Mouse (Mus musculus) layer of hippocampus, postnatal 25 days (tissue): ENCODE results near the gene Cacna1d. TPM values are rescaled to one million over a fixed set of nuclear protein-coding genes. Genes with fewer than 3 reads are reported as not detected.

Experiments used
- DNase-seq, 2 experiments: peaks; one replicate each; pipeline ENCODE4 v3.0.0; 2022; ENCODE audit warnings: mixed read lengths in 2 of 2, low spot score in 1 of 2; ENCODE audit errors: extremely low spot score in 1 of 2
- total RNA-seq, 2 experiments: library from RNA; stranded (reverse); gene quantifications; 2 replicates each; pipeline ENCODE4 v1.2.3; 2021

The Cacna1d gene
- total RNA-seq, 2 experiments from 2014 or later = 35.9 to 53.8 TPM

- no peak for DNase-seq
Observed at GRCm38 (mm10) chr14:30343740-30344139, 147.5 kb downstream of the Cacna1d start.

- no peak for DNase-seq
Observed at GRCm38 (mm10) chr14:30341825-30342590, 149.2 kb downstream of the Cacna1d start.

GRCm38 (mm10) chr14:30340140-30340539 lies 151.1 kb downstream of the Cacna1d start:
- DNase-seq = no peak

- DNase-seq = no peak
Observed at GRCm38 (mm10) chr14:30331856-30332255, 159.4 kb downstream of the Cacna1d start.

- no peak for DNase-seq
Observed at GRCm38 (mm10) chr14:30330416-30331181, 160.7 kb downstream of the Cacna1d start.

GRCm38 (mm10) chr14:30329109-30329508 lies 162.1 kb downstream of the Cacna1d start:
- DNase-seq = no peak

GRCm38 (mm10) chr14:30327452-30327851 lies 163.8 kb downstream of the Cacna1d start:
- DNase-seq = no peak

GRCm38 (mm10) chr14:30327051-30327450 lies 164.2 kb downstream of the Cacna1d start:
- DNase-seq = no peak

- DNase-seq = no peak
Observed at GRCm38 (mm10) chr14:30326226-30326625, 165.0 kb downstream of the Cacna1d start.

- DNase-seq = no peak
Observed at GRCm38 (mm10) chr14:30324994-30325393, 166.3 kb downstream of the Cacna1d start.

GRCm38 (mm10) chr14:30318715-30319437 lies 172.4 kb downstream of the Cacna1d start:
- DNase-seq = no peak

- peak in 1 of 2 experiments; percentile 18 for DNase-seq
Observed at GRCm38 (mm10) chr14:30318293-30318692, 173.0 kb downstream of the Cacna1d start.

GRCm38 (mm10) chr14:30317616-30318015 lies 173.6 kb downstream of the Cacna1d start:
- no peak for DNase-seq

- DNase-seq = no peak
Observed at GRCm38 (mm10) chr14:30311206-30311889, 179.9 kb downstream of the Cacna1d start.

- no peak for DNase-seq
Observed at GRCm38 (mm10) chr14:30310236-30310635, 181.0 kb downstream of the Cacna1d start.

GRCm38 (mm10) chr14:30306221-30306620 lies 185.0 kb downstream of the Cacna1d start:
- DNase-seq = no peak

GRCm38 (mm10) chr14:30299946-30300345 lies 191.3 kb downstream of the Cacna1d start:
- no peak for DNase-seq

- DNase-seq = no peak
Observed at GRCm38 (mm10) chr14:30297492-30297891, 193.8 kb downstream of the Cacna1d start.

GRCm38 (mm10) chr14:30292135-30292463 lies 199.2 kb downstream of the Cacna1d start:
- DNase-seq = no peak

- no peak for DNase-seq
Observed at GRCm38 (mm10) chr14:30291389-30292134, 199.7 kb downstream of the Cacna1d start.
